Mouse (Mus musculus) ES-Bruce4 (cell line): ENCODE results near the gene Ttl. TPM values are rescaled to one million over a fixed set of nuclear protein-coding genes. Genes with fewer than 3 reads are reported as not detected.

ENCODE experiments used
- H3K27ac ChIP-seq: 2 replicates; pipeline ENCODE4 v1.5.1; 2012; ENCODE audit warnings: low read length, inconsistent platforms; ENCODE audit not compliant: insufficient read depth
- H3K27me3 ChIP-seq: 2 replicates; pipeline ENCODE4 v1.6.1; 2012; ENCODE audit warnings: mild to moderate bottlenecking, low read length, inconsistent platforms; ENCODE audit not compliant: control insufficient read depth, poor library complexity, insufficient read depth, severe bottlenecking
- H3K36me3 ChIP-seq: 2 replicates; pipeline ENCODE4 v1.6.1; 2012; ENCODE audit warnings: inconsistent platforms, mild to moderate bottlenecking, low read length, moderate library complexity; ENCODE audit not compliant: control insufficient read depth, poor library complexity, insufficient read depth, severe bottlenecking
- H3K4me1 ChIP-seq: one replicate; pipeline ENCODE4 v1.8.1; 2011; ENCODE audit warnings: low read length; ENCODE audit not compliant: control insufficient read depth, insufficient read depth
- H3K4me3 ChIP-seq: 2 replicates; pipeline ENCODE4 v1.5.1; 2011; ENCODE audit warnings: low read depth, mild to moderate bottlenecking, low read length
- H3K9ac ChIP-seq: 2 replicates; pipeline ENCODE4 v1.6.1; 2012; ENCODE audit warnings: low read depth, mild to moderate bottlenecking, inconsistent platforms; ENCODE audit not compliant: poor library complexity, severe bottlenecking
- H3K9me3 ChIP-seq: replicated peaks from 2 replicates; pipeline ENCODE4 v1.6.1; 2012; ENCODE audit warnings: mild to moderate bottlenecking, low read length, inconsistent platforms; ENCODE audit not compliant: control insufficient read depth, poor library complexity, insufficient read depth, severe bottlenecking
- CTCF ChIP-seq: IDR thresholded peaks from one replicate; pipeline ENCODE4 v1.8.1; 2011; ENCODE audit warnings: low read depth, low read length
- EP300 ChIP-seq: IDR thresholded peaks from 2 replicates; pipeline ENCODE4 v1.6.1; 2011; ENCODE audit warnings: low read depth, low read length; ENCODE audit not compliant: insufficient read depth
- POLR2A ChIP-seq: IDR thresholded peaks from one replicate; pipeline ENCODE4 v1.8.1; 2011; ENCODE audit warnings: low read length; ENCODE audit not compliant: insufficient read depth
- polyA plus RNA-seq: library from polyadenylated mRNA; stranded (reverse); fragments of >200 nt; gene quantifications from 2 replicates; pipeline ENCODE4 v1.2.4, GENCODE M21; 2011; ENCODE audit warnings: low read depth; ENCODE audit not compliant: missing spikeins, insufficient read depth, insufficient read length

Ttl gene
- polyA plus RNA-seq, 1 experiment = 5.8 TPM

- Histone ChIP-seq H3K36me3 (no peaks in the 10 kb centered on the region), H3K9ac (no peak overlapping the region), H3K9me3 (peaks cover 9% of the 10 kb centered on the region; the same call in 1 of the 2 replicates), H3K4me1 (no peaks in the 10 kb centered on the region), H3K4me3 (no peak overlapping the region), H3K27me3 (no peaks in the 10 kb centered on the region), H3K27ac (no peak overlapping the region)
- no peak for TF ChIP-seq CTCF
Measured at GRCm38 (mm10) chr2:129070296-129070695, 4.6 kb downstream of the Ttl start.

- no peaks in the 10 kb centered on the region for H3K27me3 ChIP-seq
- no peaks in the 10 kb centered on the region for H3K4me1 ChIP-seq
- H3K36me3 ChIP-seq = no peaks in the 10 kb centered on the region
- H3K4me3 ChIP-seq = no peak overlapping the region
- no peak overlapping the region for H3K27ac ChIP-seq
- TF ChIP-seq CTCF = peak; percentile 66
- no peak for TF ChIP-seq EP300
- TF ChIP-seq POLR2A = no peak
- H3K9me3 ChIP-seq = no peaks in the 10 kb centered on the region
- H3K9ac ChIP-seq = no peak overlapping the region
Measured at GRCm38 (mm10) chr2:129078313-129078712, 12.6 kb downstream of the Ttl start.

GRCm38 (mm10) chr2:129079194-129079593 is 13.5 kb downstream of the Ttl start:
- H3K9ac ChIP-seq = no peak overlapping the region
- H3K36me3 ChIP-seq = no peaks in the 10 kb centered on the region
- no peaks in the 10 kb centered on the region for H3K27me3 ChIP-seq
- no peak overlapping the region for H3K4me3 ChIP-seq
- H3K27ac ChIP-seq = no peak overlapping the region
- H3K9me3 ChIP-seq = no peaks in the 10 kb centered on the region
- no peaks in the 10 kb centered on the region for H3K4me1 ChIP-seq
- TF ChIP-seq EP300 (no peak), CTCF (no peak), POLR2A (no peak)

GRCm38 (mm10) chr2:129081097-129081496 is 15.4 kb downstream of the Ttl start:
- Histone ChIP-seq H3K27ac (no peak overlapping the region), H3K27me3 (no peaks in the 10 kb centered on the region), H3K4me1 (no peaks in the 10 kb centered on the region), H3K4me3 (no peak overlapping the region), H3K9me3 (peaks cover 12% of the 10 kb centered on the region), H3K9ac (no peak overlapping the region), H3K36me3 (no peaks in the 10 kb centered on the region)
- TF ChIP-seq CTCF (peak; percentile 53), POLR2A (no peak)

DNA sequence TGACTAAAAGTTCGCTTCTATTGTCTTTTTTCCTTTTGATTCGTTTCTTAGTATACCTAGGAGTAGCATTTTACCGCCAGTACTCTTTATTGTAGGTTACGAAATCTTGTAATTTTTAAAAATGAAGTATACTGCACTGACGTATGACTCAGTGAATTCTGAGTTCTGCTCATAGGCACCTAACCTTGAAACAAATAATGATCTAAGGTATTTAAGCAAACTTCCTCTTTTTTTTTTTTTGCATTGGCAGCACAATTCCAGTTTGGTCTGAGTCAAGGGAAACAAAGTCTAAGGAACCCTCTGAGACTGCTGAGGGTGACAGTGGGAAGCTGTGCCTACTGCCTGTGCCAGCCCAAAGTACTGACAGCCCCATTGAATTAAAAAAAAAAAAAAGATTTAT is 17.8 kb downstream of the Ttl start:
- no peak overlapping the region for H3K4me3 ChIP-seq
- no peaks in the 10 kb centered on the region for H3K4me1 ChIP-seq
- H3K9ac ChIP-seq = no peak overlapping the region
- no peaks in the 10 kb centered on the region for H3K27me3 ChIP-seq
- H3K36me3 ChIP-seq = 0 out of 2 replicates have a peak, but pooled peaks cover 4% of the 10 kb centered on the region
- no peak overlapping the region for H3K27ac ChIP-seq
- H3K9me3 ChIP-seq = peaks cover 19% of the 10 kb centered on the region
- TF ChIP-seq CTCF (no peak), POLR2A (no peak), EP300 (no peak)

GRCm38 (mm10) chr2:129084959-129085358 is 19.2 kb downstream of the Ttl start:
- Histone ChIP-seq H3K9ac (no peak overlapping the region), H3K4me1 (no peaks in the 10 kb centered on the region), H3K4me3 (no peak overlapping the region), H3K27ac (no peak overlapping the region), H3K36me3 (0 out of 2 replicates have a peak, but pooled peaks cover 4% of the 10 kb centered on the region), H3K27me3 (no peaks in the 10 kb centered on the region), H3K9me3 (peaks cover 19% of the 10 kb centered on the region)
- no peak for TF ChIP-seq POLR2A
- TF ChIP-seq CTCF = peak; percentile 33
